Mouse (Mus musculus) ES-E14 (cell line): ENCODE measurements at regions not wholly inside any gene's neighbourhood (a gene's known extent, or its start where the extent isn't known, plus 50 kb on each side); places are given as distances from the start of the nearest gene placed in this dataset.
"Not testable (repeated sequence)": the region's sequence is repeated elsewhere in the genome, so short reads cannot be mapped to it uniquely, and the experiment has no call there.

ENCODE experiments used
- DNase-seq: peaks from one replicate; pipeline ENCODE4 v3.0.0-alpha.2; 2013; ENCODE audit warnings: low read depth, low spot score
- H3K27ac ChIP-seq: 2 replicates; pipeline ENCODE4 v1.5.1; 2012; ENCODE audit warnings: low read depth, mild to moderate bottlenecking, low read length, moderate library complexity, mixed read lengths; ENCODE audit not compliant: poor library complexity, insufficient read depth, severe bottlenecking
- H3K36me3 ChIP-seq: 2 replicates; pipeline ENCODE4 v1.6.1; 2012; ENCODE audit warnings: mild to moderate bottlenecking, low read length, moderate library complexity, mixed read lengths; ENCODE audit not compliant: control insufficient read depth, poor library complexity, insufficient read depth, severe bottlenecking
- H3K4me1 ChIP-seq, 2 experiments: fragments of 150-350 bp in 1 of 2; sonication (generic) in 1 of 2; 2 replicates each; pipeline ENCODE4 v1.6.1; 2012; ENCODE audit warnings: low read length in 2 of 2, mild to moderate bottlenecking in 1 of 2, mixed read lengths in 1 of 2; ENCODE audit not compliant: control insufficient read depth in 2 of 2, insufficient read depth in 2 of 2, poor library complexity in 1 of 2
- H3K4me3 ChIP-seq, 2 experiments: fragments of 150-350 bp in 1 of 2; sonication (generic) in 1 of 2; 2 replicates each; pipeline ENCODE4 v1.5.1; 2012; ENCODE audit warnings: low read length in 2 of 2, low read depth in 1 of 2, mild to moderate bottlenecking in 1 of 2, mixed read lengths in 1 of 2; ENCODE audit not compliant: insufficient read depth in 1 of 2, poor library complexity in 1 of 2, severe bottlenecking in 1 of 2
- H3K9ac ChIP-seq: 2 replicates; pipeline ENCODE4 v1.6.1; 2012; ENCODE audit warnings: low read depth, mild to moderate bottlenecking, low read length, mixed read lengths; ENCODE audit not compliant: poor library complexity, insufficient read depth, severe bottlenecking
- H3K9me3 ChIP-seq: fragments of 150-350 bp; sonication (generic); 2 replicates; pipeline ENCODE4 v1.6.1; 2012; ENCODE audit warnings: low read depth, mild to moderate bottlenecking, low read length; ENCODE audit not compliant: control insufficient read depth, insufficient read depth
- CHD2 ChIP-seq: IDR thresholded peaks from 2 replicates; pipeline ENCODE4 v1.6.1; 2014; ENCODE audit warnings: mild to moderate bottlenecking, low read depth, low read length, inconsistent platforms
- HCFC1 ChIP-seq: IDR thresholded peaks from 2 replicates; pipeline ENCODE4 v1.6.1; 2012; ENCODE audit warnings: low read length, inconsistent platforms, borderline replicate concordance; ENCODE audit not compliant: insufficient read depth
- MAFK ChIP-seq: IDR thresholded peaks from 2 replicates; pipeline ENCODE4 v1.6.1; 2014; ENCODE audit warnings: mild to moderate bottlenecking, low read depth, low read length, inconsistent platforms; ENCODE audit not compliant: insufficient read depth
- ZC3H11A ChIP-seq: IDR thresholded peaks from 2 replicates; pipeline ENCODE4 v1.6.1; 2012; ENCODE audit warnings: low read depth, mild to moderate bottlenecking, inconsistent platforms, low read length, borderline replicate concordance
- ZNF384 ChIP-seq: IDR thresholded peaks from 2 replicates; pipeline ENCODE4 v1.6.1; 2012; ENCODE audit warnings: low read depth, low read length, inconsistent platforms
- in situ Hi-C, 2 experiments: fragments of 600-800 bp; cut with MboI; formaldehyde crosslinking; loops; one replicate each; pipeline ENCODE4 v1.15.1; 2025; ENCODE audit warnings: low sequenced_read_pairs in 2 of 2, inconsistent platforms in 1 of 2; ENCODE audit not compliant: unreplicated experiment in 2 of 2

DNA sequence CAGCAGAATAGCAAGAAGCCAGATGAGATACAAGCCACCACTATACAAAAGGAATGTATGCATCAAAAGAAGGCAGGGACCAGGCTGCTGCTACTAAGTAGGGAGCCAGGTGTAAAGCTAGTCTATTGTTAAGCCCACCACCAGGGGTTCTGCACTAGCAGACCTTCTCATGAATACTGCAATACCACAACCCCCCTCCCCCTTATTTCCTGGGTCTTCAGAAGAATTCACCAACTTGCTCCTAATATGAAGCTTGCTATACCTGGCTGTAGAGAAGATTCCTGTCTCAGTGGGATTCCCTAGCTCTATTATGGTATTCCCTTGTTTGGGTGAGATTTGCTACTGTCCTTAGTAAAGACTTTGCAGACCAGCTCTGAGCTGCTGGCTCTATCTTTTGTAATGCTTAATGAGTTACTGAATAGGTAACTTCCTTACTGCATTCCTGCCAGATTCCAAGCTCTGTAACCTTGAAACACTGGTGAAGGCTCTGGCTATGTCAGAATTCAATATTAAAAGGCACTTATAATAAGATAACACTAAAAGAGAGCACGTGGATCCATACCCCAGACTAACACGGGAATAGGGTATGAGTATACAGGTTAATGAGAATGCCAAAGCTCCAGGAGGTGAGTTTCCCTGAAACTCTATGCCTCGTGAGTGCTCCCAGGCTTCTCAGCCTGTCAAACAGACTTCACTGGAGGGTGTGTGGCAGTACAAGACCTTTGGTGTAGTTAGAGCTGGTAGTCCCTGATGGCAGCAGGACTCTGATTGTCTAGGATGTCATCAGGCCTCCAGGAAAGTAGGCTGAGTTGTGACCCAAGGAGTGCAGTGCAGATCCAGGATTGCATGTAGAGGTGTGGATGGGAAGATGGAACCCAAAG is 455.5 kb downstream of the Plxdc2 start:
- in situ Hi-C loops, H3K9me3 ChIP-seq, H3K36me3 ChIP-seq, H3K9ac ChIP-seq, H3K4me3 ChIP-seq, H3K4me1 ChIP-seq: not testable (repeated sequence)
- DNase-seq: peak; percentile 50
- TF ChIP-seq CHD2: peak; percentile 68; the same call in 1 of the 2 replicates
- H3K27ac ChIP-seq: peak overlapping the region; percentile 86

DNA sequence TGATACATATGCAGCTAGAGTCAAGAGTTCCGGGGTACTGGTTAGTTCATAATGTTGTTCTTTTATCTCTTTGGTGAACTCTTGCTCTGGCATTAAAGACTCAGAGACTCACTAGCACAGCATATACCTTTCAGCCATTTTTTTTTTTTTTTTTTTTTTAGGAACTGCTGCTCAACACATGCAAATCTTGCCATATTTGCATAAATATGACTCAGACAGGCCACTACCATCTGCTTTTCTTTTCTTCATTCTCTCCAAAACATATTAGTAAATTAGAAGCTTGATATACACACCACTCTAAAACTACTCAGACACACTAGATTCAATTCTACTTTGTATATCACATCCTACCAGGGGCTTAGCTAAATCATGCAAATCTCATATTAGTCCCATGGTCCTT is 464.3 kb downstream of the Plxdc2 start:
- Histone ChIP-seq H3K4me3 (no peak overlapping the region), H3K9me3 (no peaks in the 10 kb centered on the region), H3K36me3 (no peaks in the 10 kb centered on the region), H3K4me1 (peaks cover 0 to 3% of the 10 kb centered on the region in 2 experiments; a peak in 1 of 4 replicates), H3K27ac (no peak overlapping the region), H3K9ac (no peak overlapping the region)
- DNase-seq: no peak
- in situ Hi-C loops: no loop called here
- TF ChIP-seq ZC3H11A (no peak), CHD2 (no peak), MAFK (no peak), HCFC1 (no peak), ZNF384 (no peak)

DNA sequence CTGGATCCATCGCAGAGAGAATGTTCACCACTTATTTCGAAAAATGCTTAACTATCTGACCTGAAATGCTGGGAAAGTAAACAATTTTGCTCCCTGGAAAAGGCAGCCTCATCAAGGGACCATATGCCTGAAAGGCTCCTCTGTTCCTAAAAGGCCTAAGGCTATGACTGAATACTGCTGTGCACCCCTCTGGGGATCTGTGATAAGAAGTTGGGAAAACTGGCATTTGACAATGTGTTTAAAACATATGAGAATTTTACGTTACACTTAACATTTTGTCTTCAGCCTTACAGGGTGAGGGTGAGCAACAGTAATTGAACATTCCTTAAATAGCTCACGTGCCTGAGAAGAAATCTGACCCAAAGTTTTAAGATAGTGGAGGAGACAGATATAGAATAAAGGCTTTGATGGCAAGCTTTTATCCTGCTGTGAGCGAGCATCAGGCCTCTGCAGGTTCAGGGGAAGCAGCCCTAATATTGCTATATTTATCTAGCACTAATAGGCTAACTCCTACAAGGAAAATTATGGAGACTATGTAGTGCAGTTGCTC is 468.7 kb downstream of the Plxdc2 start:
- no peak for TF ChIP-seq CHD2
- no peak for TF ChIP-seq ZNF384
- no peak for TF ChIP-seq HCFC1
- no peak for TF ChIP-seq ZC3H11A
- TF ChIP-seq MAFK: no peak
- Histone ChIP-seq H3K9me3 (no peaks in the 10 kb centered on the region), H3K4me3 (no peak overlapping the region), H3K4me1 (peaks cover 0 to 3% of the 10 kb centered on the region in 2 experiments; a peak in 1 of 4 replicates), H3K27ac (no peak overlapping the region), H3K36me3 (no peaks in the 10 kb centered on the region), H3K9ac (no peak overlapping the region)
- in situ Hi-C loops: no loop called here
- no peak for DNase-seq

DNA sequence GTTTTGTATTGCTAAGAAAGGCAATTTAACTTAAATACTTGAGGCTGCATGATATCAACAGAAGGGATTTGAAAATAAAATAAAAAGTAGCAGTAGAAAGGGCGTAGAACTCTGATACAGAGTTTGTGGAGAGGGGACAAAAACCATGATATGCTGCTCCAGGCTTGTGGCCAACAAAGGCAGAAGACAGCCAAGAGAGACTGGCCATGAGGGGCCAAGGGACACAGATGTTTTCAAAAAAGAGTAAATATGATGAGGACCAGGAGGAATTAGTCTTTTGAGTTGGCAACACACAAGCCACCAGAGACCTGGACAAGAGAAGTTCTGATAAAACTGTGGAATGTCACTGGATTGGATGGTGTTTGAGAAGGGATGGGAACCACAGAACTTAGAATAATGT is 471.2 kb downstream of the Plxdc2 start:
- Histone ChIP-seq H3K9me3 (no peaks in the 10 kb centered on the region), H3K4me1 (peaks cover 0 to 3% of the 10 kb centered on the region in 2 experiments; a peak in 1 of 4 replicates), H3K9ac (no peak overlapping the region), H3K4me3 (no peak overlapping the region), H3K27ac (no peak overlapping the region), H3K36me3 (no peaks in the 10 kb centered on the region)
- TF ChIP-seq ZNF384 (no peak), HCFC1 (no peak), CHD2 (no peak), MAFK (no peak), ZC3H11A (no peak)
- in situ Hi-C loops: no loop called here
- DNase-seq: no peak

DNA sequence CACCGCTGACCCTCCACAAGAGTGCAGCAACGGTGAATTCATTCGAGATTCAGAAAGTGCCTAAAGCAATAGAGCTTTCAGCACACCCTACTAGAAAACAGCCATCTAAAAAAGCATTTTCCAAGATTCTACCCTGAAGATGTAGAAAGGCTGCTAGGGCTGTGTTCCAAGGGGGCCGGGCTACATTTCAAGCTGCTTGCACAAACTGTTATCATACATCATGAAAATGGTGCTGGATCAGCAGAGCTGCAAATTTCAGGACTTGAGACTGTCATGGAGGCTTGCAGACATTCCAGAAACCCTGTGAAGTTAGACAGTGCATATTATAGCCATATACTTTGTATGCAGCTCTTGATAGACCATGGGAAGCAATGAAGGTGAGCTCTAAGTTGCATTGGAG is 479.9 kb downstream of the Plxdc2 start:
- in situ Hi-C loops: no loop called here
- H3K27ac ChIP-seq: no peak overlapping the region
- no peak for TF ChIP-seq HCFC1
- TF ChIP-seq ZNF384: no peak
- TF ChIP-seq ZC3H11A: no peak
- TF ChIP-seq CHD2: no peak
- TF ChIP-seq MAFK: no peak

More for the DNA sequence above, 479.9 kb downstream of the Plxdc2 start:
- H3K9me3 ChIP-seq: no peaks in the 10 kb centered on the region
- no peak overlapping the region for H3K9ac ChIP-seq
- no peaks in the 10 kb centered on the region; a peak in 1 of 4 replicates for H3K4me1 ChIP-seq
- H3K36me3 ChIP-seq: no peaks in the 10 kb centered on the region
- H3K4me3 ChIP-seq: no peak overlapping the region
- no peak for DNase-seq
